Mouse (Mus musculus) brain, embryonic 14.5 days (tissue): ENCODE results near the gene Ccne1. TPM values are rescaled to one million over a fixed set of nuclear protein-coding genes. Genes with fewer than 3 reads are reported as not detected.

Experiments used
- DNase-seq: peaks from one replicate; pipeline ENCODE4 v3.0.0-alpha.2; 2011; ENCODE audit warnings: low read depth
- CTCF ChIP-seq: fragments of 200-500 bp; IDR thresholded peaks from 2 replicates; pipeline ENCODE4 v1.5.1; 2012; ENCODE audit warnings: inconsistent platforms, mild to moderate bottlenecking, moderate library complexity, borderline replicate concordance; ENCODE audit not compliant: insufficient read depth, insufficient read length; ENCODE audit errors: extremely low read depth
- POLR2A ChIP-seq: fragments of 200-500 bp; IDR thresholded peaks from 2 replicates; pipeline ENCODE4 v1.6.1; 2012; ENCODE audit warnings: mild to moderate bottlenecking, inconsistent platforms, borderline replicate concordance; ENCODE audit not compliant: poor library complexity, insufficient read depth, insufficient read length, severe bottlenecking; ENCODE audit errors: extremely low read depth
- polyA plus RNA-seq: library from polyadenylated mRNA; depleted of rRNA; stranded (reverse); fragments of >200 nt; gene quantifications from 2 replicates; pipeline ENCODE4 v1.2.3, GENCODE M21; 2012; rRNA removed

The Ccne1 gene
- polyA plus RNA-seq, 1 experiment = 12.2 TPM

GRCm38 (mm10) chr7:38061060-38061970 is 46.0 kb downstream of the Ccne1 start:
- peak; percentile 95 for DNase-seq
- peak; percentile 36; the same call in 1 of the 2 replicates for TF ChIP-seq POLR2A
- peak; percentile 98 for TF ChIP-seq CTCF

- DNase-seq = no peak
- TF ChIP-seq POLR2A = no peak
- no peak for TF ChIP-seq CTCF
These were observed 47.6 kb downstream of the Ccne1 start for GRCm38 (mm10) chr7:38059636-38060330.

GRCm38 (mm10) chr7:38059096-38059495 is 48.2 kb downstream of the Ccne1 start:
- TF ChIP-seq POLR2A = no peak
- TF ChIP-seq CTCF = no peak
- DNase-seq = no peak

- DNase-seq = no peak
These were observed 51.3 kb downstream of the Ccne1 start for GRCm38 (mm10) chr7:38055996-38056395.

GRCm38 (mm10) chr7:38054246-38054645 is 53.1 kb downstream of the Ccne1 start:
- no peak for DNase-seq
- TF ChIP-seq CTCF = no peak
- TF ChIP-seq POLR2A = no peak

More at GRCm38 (mm10) chr7:38055996-38056395, 51.3 kb downstream of the Ccne1 start:
- TF ChIP-seq POLR2A (no peak), CTCF (no peak)

Other genes with a start within 250 kb of the Ccne1 start
- 21.3 and 24.2 TPM in 2 replicates for gene Uri1, start 84.0 kb downstream of the Ccne1 start, polyA plus RNA-seq
- gene 1600014C10Rik, start 75.7 kb upstream of the Ccne1 start, polyA plus RNA-seq = 15.7 and 21.7 TPM in 2 replicates
- gene Plekhf1, start 120.5 kb upstream of the Ccne1 start, polyA plus RNA-seq = 0.41 and 0.58 TPM in 2 replicates
- 57.2 and 68.8 TPM in 2 replicates for gene Pop4, start 163.9 kb upstream of the Ccne1 start, polyA plus RNA-seq